Mouse (Mus musculus) CD4-positive helper T cell, adult 2 months (primary cell): ENCODE measurements around the gene Hephl1.
"Not testable (repeated sequence)": the region's sequence is repeated elsewhere in the genome, so short reads cannot be mapped to it uniquely, and the experiment has no call there.

ENCODE experiments used
- DNase-seq: peaks from one replicate; pipeline ENCODE4 v3.0.0-alpha.2; 2012; ENCODE audit warnings: low read depth, missing footprints, low spot score

Hephl1 gene

DNA sequence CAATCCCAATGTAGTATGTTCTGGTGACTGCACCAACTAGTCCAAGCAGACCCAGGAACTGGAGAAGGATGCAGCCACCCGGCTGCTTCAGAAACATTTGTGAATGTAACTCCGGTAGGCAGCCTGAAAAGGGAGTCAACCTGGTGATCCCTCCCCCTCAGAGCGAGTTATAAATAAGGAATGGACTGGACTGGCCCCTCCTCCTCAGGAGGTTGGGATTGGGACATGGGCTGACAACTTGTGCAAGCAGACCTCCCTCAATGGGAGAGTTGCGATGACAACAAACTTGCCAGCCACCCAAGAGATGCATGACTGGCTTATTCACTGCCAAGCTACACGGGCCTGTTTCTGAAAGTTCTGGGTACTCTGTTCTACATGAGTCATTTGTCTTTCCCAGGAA, at the start of gene Hephl1:
Hephl1 (minus strand) TSS at position 101 of the 400 bp plus-strand sequence.
- no peak for DNase-seq

DNA sequence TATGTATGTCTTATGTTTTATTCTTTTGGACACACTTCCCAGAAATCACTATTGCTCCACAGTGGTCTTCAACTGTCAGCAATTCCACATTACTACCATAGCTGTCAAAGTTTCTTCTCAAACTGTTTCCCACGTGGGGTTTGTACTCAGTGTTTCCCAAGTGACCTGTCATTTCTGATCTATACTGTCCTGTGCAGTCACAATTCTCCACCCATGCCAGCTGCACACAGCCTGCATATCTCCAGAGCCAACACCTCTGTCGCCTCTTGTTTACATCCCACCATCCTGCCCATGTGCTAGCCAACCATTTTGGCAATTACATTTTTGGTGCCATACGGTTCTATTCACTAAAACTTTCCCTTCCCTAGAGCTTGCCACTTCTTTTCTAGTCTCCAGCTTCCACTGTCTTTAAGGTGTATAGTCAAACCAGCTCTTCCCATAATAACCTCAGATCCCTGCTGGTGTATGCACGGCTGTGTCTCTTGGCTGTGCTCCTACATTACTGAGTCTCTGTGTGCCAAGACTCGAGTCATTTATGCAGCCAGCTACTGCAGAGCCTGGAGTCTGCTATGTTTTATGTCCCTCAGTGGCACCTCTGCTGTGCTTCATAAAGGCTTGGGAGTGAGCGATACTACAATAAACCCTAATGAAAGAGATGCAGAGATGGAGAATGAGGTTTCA, 37.5 kb upstream of the Hephl1 start:
- DNase-seq = no peak

DNA sequence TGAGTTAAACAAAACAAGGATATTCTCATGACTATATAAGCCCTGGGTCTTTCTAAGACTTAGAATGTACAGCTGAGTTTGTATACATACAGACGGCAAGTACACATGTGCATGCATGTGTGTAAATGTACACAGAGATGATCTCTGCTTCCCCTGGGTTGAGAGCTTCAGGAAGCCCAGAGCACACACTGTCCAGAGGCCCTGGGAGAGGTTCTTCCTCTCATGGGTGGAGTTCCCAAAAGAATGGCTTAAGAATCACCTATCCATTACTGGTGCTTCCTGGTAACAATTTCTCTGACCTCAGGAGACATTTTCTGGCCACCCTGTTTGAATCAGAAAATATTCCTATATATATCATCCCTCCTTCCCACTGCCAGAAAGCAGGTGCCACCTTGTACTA, 28.6 kb upstream of the Hephl1 start:
- no peak for DNase-seq

DNA sequence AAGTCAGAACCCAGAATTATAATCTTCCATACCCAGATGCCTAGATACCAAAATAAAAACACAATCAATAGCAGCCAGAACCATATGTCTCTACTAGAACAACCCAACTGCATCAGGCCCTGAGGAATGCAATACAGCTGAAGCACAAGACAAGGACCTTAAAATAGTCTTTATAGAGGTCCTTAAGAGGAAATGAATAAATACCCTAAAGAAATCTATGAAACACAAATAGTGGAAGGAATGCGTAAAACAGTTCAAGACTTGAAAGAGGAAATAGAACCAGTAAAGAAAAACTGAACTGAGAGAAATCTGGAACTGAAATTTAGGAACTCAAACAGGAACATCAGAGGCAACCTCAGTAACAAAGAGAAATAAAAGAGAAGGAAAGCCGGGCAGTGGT, 14.0 kb upstream of the Hephl1 start:
- no peak for DNase-seq

DNA sequence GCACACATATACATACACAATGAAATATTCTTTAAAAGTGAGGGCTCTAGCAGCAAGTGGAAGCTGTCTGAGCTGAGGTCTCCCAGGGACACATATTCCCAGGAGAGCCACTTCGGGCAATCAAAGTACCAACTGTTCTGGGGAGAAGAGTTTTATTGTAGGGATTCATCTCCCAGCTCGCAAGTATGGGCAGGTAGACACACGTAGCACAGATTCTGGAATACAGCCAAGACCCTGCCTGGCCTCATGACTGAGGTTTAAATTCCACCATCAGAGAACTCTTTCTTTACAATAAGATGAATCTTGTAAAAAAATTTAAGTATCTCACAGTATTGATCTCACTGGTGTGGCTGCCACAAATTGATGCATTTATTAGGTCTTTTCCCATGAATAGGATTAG, 10.5 kb upstream of the Hephl1 start:
- DNase-seq = no peak

DNA sequence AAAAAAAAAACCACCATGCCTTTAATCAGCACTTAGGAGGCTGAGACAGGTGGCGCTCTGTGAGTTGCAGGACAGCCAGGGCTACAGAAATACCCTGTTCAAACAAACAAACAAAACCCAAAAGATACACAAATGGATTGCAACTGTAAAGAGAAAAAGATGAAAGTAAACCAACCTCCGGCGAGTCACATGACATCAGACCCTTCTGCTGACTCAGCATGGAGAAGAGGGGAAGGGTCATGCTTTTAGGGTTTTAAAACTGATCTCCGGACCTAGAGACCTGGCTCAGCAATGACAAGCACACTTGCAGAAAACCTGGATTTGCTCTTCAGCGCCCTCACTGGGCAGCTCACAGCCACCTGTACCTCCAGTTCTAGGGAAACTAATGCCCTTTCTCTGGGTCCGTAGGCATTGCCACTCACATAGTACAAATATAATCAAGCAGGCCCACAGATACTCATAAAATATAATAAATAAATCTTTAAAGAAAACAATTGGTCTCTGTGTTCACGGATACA, 9.0 kb upstream of the Hephl1 start:
- DNase-seq = peak; percentile 31

DNA sequence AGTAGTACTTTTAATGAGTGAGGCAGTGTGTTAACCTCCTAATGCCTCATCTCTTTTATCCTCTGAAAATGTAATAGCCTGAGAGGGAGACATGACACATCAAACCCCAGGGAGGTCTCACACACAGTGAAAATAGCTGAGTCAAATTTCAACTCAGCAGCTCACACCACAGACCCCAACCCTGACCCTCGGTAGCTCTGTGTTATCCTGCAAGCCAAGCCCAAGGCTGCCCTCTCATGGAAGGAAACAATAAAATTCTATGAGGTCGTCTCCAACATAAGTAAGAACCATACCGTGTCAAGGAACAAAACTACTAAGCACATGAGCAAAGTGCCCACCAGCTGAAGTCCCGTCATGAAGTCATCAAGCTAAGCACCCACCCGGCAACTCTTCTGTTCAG, 8.3 kb upstream of the Hephl1 start:
- no peak for DNase-seq

DNA sequence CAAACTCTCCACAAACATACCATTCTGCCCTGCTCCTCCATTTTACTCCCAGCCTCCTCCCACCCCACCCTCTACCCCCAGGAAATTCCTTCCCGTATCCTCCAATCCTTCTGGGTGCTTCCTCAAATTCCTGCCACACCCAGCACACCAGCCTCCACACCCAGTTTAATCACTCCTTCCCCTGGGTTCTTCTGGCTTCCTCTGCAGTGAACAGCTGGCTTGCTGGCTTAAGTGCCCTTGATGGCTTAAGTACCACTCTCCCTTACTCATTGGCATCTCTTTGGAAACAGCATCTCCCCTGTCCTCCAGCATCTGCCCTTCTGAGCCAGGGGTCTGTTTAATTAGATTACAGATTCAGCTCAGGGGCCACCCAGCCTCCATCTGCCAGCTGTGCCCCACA, 7.6 kb upstream of the Hephl1 start:
- DNase-seq = no peak

DNA sequence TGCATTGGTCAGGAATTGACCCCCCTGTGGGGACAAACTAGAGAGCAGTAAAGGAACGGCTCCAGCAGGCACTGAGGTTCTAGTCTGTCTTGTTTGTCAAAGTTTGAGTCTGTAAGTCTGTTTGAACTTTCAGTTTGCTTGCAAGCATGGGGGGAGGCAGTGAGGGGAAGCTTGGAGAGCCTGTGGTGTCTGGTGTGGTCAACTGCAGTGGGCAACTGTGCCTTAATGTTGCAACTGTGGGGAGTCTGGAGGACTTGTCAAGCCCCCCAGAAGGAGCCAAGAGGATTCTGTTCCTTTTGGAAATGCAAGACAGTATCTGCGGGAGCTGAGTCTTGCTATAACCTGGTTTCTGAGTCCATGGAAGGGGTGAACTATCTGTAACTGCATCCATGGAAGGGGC, 4.3 kb upstream of the Hephl1 start:
- DNase-seq = no peak

DNA sequence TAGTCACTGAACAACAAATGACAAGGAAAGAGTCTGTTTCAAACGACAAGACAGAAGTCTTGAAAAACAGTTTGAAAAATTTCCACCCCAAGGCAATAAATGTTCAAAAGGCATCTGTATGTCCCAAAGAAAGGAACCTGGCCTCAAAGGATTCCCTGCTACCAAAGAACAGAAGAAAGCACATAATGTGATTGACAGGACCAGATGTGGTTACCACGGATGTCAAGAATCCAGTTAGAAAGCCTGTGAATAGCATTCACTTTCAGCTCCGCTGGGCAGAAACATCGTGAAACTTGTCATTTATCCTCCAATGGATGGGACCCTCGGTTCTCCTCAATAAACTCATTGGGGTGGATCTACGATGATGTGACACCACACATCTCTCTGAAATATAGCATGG, 2.2 kb upstream of the Hephl1 start:
- DNase-seq = no peak

DNA sequence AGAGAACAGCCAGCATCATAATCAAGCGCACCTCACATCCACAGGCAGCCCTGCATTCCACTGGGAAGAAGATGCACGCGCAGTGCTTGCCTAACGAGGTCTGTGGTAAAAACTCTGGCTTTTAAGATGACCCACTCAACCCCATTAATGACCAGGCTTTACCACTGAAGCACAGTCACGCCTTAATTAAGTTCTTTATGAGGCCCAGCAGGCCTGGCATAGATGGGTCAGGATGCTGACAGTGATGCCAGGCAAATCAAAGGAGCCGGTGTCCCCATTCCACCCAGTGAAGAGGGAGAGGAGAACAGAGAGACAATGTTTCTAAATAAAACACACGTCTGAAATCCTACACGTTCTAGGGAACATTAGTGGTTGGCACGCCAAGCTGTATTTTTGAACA, 3.8 kb downstream of the Hephl1 start:
- no peak for DNase-seq

DNA sequence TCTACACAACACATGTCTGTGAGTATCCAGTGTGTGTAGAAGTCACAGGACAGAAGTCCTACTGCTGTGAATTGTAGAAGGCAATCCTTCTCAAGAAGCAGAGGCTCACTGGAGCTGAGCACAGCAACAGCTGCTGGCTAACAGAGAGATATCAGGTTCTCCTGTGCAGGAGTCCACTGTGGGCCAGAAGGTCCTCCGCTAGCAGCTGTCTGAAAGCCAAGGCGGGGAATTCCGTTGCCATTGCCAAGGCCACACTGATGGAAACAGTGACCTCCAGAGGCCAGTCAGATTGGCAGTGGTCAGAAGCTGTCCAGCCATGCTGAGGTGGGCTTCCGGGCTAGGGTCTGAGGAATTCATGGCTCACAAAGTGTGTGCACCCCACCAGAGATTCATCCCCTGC, 6.8 kb downstream of the Hephl1 start:
- DNase-seq = no peak

DNA sequence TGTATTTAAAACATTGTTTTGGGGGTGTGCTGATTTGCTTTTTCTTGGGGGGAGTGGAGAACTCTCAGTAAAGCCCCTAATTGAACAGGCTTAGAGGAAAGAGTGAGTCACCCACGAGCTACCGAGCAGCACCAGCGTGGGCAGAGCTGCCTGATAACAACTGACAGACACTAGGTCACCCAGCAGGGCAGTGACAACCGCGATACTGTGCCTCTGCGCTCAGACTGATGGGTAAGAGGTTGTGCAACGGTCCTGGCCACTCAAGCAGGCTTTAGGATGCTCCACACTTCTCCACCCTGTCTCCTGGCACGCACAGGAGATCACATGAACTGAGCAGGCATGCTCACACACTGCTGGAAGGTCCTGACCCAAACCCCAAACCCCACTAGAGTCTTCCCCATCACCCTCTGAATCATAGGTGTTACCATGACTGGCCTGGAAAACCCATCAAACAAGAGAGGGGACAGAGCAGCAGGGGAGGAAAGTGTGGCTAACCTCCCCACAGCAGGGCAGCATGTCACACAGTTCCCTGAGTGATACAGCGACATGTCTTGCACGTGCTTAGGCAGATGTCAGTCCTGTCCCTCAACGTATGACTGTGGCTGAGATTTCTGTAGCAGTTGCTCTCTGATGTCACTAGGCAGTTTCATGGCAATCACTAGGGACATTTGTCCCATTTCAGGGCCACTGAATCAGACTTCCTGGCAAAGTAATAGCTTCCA, 8.2 kb downstream of the Hephl1 start:
- DNase-seq = peak; percentile 13

DNA sequence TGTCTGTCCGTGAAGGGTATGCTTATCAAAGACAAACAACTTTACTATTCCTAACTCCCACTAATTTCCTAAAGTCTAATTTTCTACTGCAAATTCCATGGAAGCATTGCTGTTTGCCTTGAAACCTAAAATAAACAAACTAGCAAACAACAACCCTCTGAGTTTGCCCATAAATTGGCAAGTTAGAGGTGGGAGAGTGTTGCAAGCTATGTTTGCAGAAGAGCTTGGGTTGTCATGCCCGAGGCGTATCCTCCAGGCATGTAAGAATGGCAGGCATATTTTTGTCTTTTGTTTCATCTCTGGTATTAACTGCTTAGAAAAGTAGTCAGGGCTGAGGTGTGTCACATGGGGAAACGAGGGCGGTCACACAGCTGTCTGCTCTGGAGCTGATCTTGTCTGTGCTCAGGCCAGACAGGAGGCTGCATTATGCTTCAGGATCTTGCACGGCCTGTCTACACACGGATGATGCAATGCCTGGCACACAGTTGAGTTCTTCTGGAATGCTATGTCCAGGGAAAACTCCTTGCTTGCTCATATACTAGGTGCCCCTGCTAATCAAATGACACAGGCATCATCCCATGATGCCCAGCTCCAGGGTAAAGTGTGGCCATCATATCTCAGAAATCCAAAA, 10.3 kb downstream of the Hephl1 start:
- no peak for DNase-seq

DNA sequence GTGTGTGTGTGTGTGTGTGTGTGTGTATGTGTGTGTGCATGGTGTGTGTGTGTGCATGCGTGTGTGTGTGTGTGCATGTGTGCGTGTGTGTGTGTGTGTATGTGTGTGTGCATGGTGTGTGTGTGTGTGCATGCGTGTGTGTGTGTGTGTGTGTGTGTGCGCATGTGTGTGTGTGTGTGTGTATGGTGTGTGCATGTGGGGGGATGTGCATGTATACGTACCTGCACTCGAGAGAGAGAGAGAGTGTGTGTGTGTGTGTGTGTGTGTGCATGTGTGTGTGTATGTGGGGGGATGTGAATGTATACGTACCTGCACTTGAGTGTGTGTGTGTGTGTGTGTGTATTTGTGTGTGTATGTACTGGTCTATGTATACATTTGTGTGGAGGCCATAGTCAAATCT, 13.5 kb downstream of the Hephl1 start:
- not testable (repeated sequence) for DNase-seq

DNA sequence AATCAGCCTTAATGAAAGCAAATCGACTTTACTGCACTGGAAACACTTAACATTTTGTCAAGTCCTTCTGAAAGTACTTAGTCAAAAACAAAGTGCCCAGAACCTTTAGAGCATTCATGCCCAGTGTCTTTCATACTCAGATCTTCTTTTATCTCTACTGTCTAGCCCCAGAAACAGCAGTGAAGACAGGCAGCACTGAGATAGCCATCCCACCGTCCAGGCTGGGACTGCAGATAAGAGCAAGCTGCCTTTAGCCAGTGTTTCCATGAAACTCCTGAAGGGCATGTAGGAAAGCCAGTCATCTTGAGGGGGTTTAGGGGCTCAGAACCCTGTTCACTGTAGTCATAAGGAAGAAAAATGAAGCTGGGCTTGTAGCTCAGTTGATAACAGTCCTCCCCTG, 14.7 kb downstream of the Hephl1 start:
- DNase-seq = no peak

DNA sequence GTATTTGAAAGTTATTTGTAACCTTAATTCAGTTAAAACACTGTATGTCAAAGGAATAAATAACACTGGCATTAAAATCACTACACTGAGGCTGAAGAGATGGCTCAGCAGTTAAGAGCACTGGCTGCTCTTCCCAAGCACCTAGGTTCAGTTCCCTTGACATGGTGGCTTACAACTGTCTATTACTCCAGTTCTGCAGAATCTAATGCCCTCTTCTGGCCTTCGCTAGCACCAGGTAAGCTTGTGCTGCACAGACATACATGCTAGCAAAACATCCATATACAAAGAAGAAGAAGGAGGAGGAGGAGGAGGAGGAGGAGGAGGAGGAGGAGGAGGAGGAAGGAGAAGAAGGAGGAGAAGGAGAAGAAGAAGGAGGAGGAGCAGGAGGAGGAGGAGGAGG, 15.7 kb downstream of the Hephl1 start:
- DNase-seq = peak; percentile 28

DNA sequence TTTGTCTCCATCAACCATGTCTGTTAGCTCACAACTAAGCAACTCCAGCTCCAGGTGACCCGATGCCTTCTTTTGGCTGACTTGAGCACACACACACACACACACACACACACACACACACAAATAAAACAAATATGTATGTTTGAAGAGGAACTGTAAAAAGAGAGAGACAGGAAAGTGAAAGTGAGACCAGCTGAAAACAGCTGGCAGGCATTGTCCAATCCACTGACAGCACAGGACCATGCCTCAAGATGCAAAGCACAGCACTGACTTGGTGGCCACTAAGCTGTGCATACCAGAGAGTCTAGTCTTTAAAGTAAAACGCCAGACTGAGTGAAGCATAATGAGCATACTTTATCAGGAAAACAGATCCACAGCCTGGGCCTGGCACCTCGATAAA, 16.7 kb downstream of the Hephl1 start:
- DNase-seq = no peak

DNA sequence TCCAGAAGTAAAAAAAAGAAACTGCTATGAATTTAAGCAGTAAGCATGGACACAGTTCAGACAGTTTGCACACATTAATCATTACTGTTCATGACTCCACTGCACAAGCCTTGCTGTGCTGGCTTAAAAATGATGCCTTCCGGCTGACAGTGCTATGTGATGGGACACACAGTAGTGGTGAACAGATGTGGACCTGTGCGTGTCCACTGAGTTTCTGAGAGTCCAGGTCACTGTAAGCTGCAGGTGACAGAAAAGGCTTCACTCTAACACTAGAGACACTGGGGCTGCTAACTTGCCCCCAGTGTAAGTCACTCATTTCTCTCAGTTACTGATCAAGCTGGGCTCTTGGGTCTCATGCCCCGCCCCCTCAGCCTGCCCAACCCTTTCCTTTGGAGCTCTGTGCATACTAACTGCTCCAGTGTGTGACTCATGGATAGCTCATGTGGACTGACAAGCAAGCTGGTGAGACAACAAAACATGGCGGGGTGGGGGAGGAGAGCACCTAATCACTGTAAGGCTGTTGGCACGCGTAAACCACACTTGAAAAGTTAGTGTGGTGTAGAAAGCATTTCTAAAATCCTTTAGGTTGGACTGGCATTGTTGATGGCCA, 43.1 kb downstream of the Hephl1 start:
- no peak for DNase-seq

DNA sequence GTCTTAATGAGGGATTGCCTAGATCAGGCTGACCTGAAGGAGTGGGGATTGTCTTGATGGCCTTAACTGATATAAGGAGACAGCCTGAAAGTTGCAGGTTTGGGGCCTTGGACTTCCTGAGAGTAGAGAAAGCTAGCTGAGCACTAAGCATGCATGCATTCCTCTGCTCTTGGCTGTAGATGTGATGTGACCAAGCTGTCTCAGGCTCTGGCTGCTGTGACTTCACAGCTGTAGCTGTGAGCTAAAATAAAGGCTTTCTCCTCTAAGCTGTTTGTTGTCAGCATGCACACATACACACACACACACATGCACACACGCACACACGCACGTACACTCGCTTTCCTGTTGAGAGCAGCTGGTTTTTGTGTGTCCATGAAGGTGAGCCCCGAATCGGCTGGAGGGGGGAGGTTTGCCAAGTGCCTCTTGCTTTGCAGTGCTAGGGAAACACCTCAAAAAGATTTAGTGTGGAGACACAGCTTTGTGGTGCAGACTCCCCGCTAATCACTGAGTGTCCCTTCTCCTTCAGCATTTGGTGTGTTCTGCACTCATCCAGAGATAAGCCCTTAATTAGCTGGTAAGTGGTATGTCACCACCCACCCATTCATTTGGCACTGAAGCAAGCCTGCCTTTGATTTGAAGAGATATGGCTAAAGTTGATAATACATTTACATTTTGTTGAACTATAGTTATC, 43.8 kb downstream of the Hephl1 start:
- no peak for DNase-seq

DNA sequence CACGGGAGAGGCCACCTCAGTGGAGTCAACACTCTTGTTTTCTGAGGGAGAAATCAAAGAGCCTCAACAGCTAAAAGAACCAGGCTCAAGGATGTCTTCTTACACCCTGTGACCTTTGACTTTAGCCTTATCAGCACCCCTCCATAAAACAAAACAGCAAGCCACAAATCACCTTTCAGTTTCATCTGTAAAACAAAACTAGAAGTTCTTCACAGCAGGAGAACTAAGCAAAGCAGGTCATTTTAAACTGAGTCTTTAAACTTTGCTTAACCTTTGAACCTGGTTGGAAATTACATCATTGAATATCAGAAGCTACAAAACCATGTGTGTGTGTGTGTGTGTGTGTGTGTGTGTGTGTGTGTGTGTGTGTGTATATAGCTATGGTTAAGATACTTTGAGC, 47.7 kb downstream of the Hephl1 start:
- DNase-seq = peak; percentile 61

DNA sequence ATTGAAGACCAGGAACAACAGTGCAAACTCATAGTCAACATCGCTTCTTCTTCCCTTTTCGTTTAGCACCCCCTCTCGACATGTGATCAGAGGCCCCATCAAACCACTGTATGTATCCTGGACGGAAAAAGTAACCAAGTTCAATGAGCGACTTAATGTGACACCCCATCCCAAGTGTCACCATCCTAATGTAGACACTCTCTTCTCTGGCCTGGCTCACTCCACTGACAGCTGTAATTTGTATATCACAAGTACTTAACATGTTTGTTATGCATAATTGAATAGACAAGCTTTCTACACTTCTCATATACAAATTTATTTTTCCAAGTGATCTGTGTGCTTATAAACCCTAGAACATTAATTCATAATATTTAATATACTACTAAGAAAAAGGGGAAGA, 51.1 kb downstream of the Hephl1 start:
- DNase-seq = no peak
